Mouse (Mus musculus): ENCODE measurements around the gene Lamb3.
"Not testable (repeated sequence)": the region's sequence is repeated elsewhere in the genome, so short reads cannot be mapped to it uniquely, and the experiment has no call there.

Gene Lamb3

GRCm38 (mm10) chr1:193250026-193250425, 42.5 kb downstream of the Lamb3 start:
- DNase-seq (ENCODE audit: low read depth), result no peak

- DNase-seq (ENCODE audit: low read depth), result no peak
Measured at GRCm38 (mm10) chr1:193251386-193251785, 43.9 kb downstream of the Lamb3 start.

- no peak for DNase-seq (ENCODE audit: low read depth)
Measured at GRCm38 (mm10) chr1:193252616-193253015, 45.1 kb downstream of the Lamb3 start.

GRCm38 (mm10) chr1:193253895-193254294, 46.4 kb downstream of the Lamb3 start:
- not testable (repeated sequence) for DNase-seq (ENCODE audit: low read depth)

- DNase-seq (ENCODE audit: low read depth), result no peak
Measured at GRCm38 (mm10) chr1:193255032-193255431, 47.5 kb downstream of the Lamb3 start.

GRCm38 (mm10) chr1:193255488-193256288, 48.2 kb downstream of the Lamb3 start:
- DNase-seq (ENCODE audit: low read depth), result peak; percentile 80

DNA sequence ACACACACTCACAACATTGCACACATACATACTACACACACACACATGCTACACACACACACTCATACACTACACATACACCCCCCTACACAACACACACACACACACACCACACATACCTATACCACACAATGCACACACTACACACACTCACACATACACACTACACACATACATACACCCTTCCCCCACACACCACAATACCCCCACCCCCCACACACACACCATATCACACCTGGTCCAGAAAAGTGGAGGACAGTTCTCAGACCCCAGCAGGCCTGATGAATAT, 48.7 kb downstream of the Lamb3 start:
- DNase-seq (ENCODE audit: low read depth), result no peak

- DNase-seq (ENCODE audit: low read depth), result no peak
Measured at GRCm38 (mm10) chr1:193256621-193257098, 49.2 kb downstream of the Lamb3 start.

DNA sequence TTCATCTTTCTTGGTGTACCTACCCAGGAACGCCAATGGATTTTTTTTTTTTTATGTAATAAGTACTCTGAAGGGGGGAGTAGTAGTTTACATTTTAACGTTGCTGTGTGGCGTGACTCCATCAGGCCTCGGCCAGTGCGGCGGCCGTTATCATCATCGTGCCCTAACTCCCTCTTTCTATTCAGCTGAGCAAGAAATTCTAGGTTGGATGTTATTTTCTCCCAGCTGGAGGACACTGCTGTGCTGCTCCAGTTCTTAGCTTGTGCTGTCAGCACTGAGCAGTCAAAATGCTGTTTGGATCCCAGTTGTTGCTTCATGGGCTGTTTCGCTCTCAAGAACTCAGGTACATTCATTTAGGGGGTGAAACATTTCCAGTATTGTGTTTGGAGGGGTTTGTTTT, 52.1 kb downstream of the Lamb3 start:
- no peak for DNase-seq (ENCODE audit: low read depth)

GRCm38 (mm10) chr1:193261897-193262548, 54.5 kb downstream of the Lamb3 start:
- DNase-seq (ENCODE audit: low read depth), result no peak

- DNase-seq (ENCODE audit: low read depth), result peak; percentile 53
Measured at GRCm38 (mm10) chr1:193263026-193263907, 55.8 kb downstream of the Lamb3 start.

DNA sequence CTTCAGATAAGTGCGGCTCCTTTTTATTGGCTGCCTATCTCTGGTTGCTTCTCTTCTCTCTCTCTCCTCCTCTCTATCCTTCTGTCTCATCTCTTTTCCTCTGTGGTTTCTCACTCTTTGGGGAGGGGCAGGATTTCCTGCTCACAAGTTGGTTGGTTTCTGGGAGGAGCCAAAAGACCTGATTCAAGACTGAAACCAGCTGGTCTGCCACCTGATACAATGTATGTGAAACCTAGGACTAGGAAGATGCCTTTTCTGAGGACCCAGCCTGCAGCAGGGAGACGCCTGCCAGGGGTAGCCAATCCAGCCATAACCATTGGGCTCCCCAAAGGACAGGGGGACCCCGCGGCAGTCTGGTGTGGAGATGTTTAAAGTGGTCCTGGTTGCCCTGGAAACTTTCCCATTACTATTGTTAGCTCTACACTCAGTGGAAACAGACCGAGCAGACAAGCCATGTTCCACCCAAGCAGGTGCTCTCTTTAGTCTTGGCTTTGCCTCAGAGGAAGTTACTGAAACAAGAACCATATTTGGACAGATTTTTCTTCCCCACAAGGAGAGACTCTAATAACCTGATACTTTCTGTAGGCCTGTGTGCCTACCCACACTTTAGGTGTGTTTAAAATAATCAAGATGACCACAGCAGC, 56.6 kb downstream of the Lamb3 start, which contains the start of gene Hsd11b1:
Hsd11b1 (minus strand) TSS at position 121 of the 644 bp plus-strand sequence.
- peak; percentile 93 for DNase-seq (ENCODE audit: low read depth)

GRCm38 (mm10) chr1:193265734-193266133, 58.2 kb downstream of the Lamb3 start:
- DNase-seq (ENCODE audit: low read depth), result no peak

DNA sequence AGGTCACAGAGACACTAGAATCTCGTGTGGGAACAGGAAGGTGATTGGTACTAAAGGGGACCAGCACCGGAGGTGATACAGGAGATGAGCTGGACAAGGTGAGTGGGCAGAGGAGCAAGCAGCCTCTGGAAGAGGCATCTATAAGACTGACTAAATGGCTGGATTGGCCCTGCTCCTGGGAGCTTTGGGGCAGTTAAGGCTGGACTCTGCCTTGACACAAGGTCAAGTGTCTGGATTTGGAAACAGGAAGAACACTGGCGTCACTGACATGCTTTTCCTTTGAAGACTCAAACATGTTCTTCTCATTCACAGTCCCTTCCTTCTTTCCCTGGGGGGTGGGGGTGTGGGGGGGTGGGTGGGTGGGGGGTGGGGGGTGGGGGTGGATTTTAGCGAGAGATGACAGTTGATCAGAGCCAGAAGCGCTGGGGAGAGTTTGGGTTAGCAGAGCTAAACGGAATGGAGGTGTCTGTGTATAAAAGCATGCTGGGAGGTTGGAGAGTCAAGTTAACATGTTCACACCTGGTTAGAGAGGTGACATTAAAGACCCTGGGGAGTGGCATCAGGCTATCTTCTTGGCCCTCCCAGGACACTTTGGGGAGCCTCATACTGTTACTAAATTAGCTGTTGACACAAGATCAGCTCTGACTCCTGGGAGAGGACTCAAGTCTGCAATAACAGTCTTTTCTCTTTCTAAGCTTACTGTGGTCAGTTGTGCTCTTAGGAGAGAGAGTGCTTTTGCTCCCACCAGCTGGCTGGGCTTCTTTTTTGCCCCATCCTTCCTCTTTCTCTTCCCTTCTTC, 63.7 kb downstream of the Lamb3 start:
- no peak for DNase-seq (ENCODE audit: low read depth)

GRCm38 (mm10) chr1:193272137-193272915, 64.8 kb downstream of the Lamb3 start:
- DNase-seq (ENCODE audit: low read depth), result no peak

- peak; percentile 49 for DNase-seq (ENCODE audit: low read depth)
Measured at GRCm38 (mm10) chr1:193272916-193273601, 65.6 kb downstream of the Lamb3 start, which contains the start of gene G0s2. Gene G0s2 (minus strand): TSS chr1:193273217.

DNA sequence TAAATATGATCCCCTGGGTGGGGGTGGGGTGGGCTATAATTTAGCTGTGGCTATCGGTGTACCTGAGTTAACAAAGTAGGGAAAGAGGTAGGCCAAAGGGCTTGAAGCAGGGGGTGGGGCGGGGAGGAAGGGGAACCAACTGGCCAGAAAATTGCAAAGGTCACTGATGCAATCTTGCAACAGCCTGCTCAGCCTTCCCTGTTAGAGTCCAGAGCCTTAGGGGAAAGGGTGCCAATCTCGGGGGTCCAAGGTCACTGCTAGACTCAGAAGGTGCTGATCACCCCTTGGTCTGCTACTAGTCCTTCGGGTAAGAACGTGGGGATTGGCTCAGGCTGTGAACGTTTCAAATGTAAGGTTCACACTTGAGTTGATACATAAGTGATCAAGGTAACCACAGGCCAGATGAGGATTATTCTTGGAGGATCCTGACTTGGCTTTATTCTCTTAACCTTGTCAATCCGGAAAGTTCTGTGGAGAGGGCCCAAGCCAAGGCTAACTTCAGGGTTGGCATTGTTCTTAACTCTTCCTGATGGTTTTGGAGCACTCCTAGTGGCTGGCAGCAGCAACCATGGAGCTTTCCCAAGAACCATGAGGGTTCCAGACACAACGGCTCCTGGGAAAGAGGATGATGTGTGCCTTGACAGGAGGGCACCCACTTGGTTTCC, 67.0 kb downstream of the Lamb3 start:
- DNase-seq (ENCODE audit: low read depth), result no peak

DNA sequence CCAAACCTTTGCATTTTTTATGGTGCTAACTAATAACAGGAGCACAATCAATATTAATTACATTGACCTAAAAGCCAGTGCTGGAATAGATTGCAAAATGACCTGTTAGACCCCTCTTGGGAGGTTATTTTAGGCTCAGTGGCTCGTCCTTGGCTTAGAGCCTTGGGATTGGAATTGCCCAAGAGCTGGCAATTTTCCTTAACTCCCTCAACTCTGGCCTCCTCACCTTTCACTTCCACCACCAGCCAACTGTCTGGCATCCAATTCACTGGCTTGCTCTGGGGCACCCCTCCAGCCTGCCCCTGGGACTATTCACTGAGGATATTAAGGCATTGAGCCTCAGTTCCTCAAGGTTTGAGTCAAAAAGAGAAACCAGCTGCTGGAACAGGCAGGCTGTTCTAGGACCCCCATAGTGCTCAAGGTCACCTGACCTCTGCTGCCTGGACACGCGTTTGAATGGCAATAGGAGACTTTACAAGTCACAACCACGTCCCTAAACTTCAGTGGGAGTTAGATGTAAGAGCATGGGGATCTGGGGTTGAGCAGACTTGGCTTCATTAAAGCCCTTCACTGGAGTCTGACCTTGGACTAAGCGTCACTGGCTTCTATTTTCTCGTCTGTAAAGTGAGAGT, 71.0 kb downstream of the Lamb3 start:
- no peak for DNase-seq (ENCODE audit: low read depth)

GRCm38 (mm10) chr1:193279492-193279891, 72.0 kb downstream of the Lamb3 start:
- no peak for DNase-seq (ENCODE audit: low read depth)

Measured in induced T-regulatory cell, adult 2 months (primary cell).